ENCODE assay signal across 9 mouse cellular contexts in the genomic region with DNA sequence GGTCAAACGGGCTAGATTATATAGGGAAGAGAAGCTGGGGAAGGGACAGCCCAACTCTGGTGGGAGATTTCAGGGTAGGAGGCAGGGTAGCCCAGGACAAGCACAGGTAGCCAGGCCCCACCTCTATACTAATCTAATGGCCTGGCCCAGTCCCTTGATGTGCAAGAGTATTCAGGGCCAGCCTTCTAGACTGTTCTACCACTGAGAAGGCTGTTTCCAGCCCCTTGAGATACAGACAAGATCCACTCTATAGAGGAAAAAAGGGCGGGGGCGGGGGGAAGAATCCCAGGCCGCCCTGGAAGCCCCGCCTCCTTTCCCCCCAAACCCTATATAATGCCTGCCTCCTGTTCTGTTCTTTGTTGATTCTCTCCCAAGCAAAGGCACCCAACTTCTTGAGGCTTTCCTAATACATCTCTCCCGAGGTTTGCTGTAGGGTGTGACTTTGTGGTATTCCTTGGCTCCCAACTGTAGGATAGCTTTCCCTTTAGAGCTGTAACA. TPM values are rescaled to one million over a fixed set of nuclear protein-coding genes. Genes with fewer than 3 reads are reported as not detected.
DNase-seq lines count a peak whose midpoint lies in the region; ATAC-seq and TF ChIP-seq lines count a peak whose summit lies in the region.
"Had no signal": no experiment of that assay in that cellular context is flagged by ENCODE, and none has a peak within 500 bp of the region (broad histone marks: within the 10 kb centered on the region; RNA-seq: fewer than 3 reads in every experiment).

No protein-coding gene starts in this region.

- TF ChIP-seq POLR2A in ES-Bruce4 (IDR thresholded peaks at IDR 0.05; ENCODE audit: insufficient read depth, low read length) = no peak

- peak; percentile 90 for DNase-seq in heart, adult 11 months
- DNase-seq in heart, postnatal 14 days = no peak
- no peak for DNase-seq in gastrocnemius, postnatal 10 days

- H3K9me3 ChIP-seq in ES-Bruce4 (replicated peaks; ENCODE audit: control insufficient read depth, insufficient read depth, low read length, poor library complexity, severe bottlenecking) = no peaks in the 10 kb centered on the region
- no peaks in the 10 kb centered on the region for H3K9me3 ChIP-seq in forebrain, embryonic 16.5 days (ENCODE audit: control insufficient read depth, low read length)
- H3K9me3 ChIP-seq in liver, embryonic 15.5 days (replicated peaks) = no peaks in the 10 kb centered on the region

- no peaks in the 10 kb centered on the region for H3K4me1 ChIP-seq in ES-Bruce4 (ENCODE audit: control insufficient read depth, insufficient read depth, low read length)
- H3K4me1 ChIP-seq in forebrain, embryonic 16.5 days (replicated peaks; ENCODE audit: control insufficient read depth, insufficient read depth, low read length) = peaks cover 30% of the 10 kb centered on the region
- peaks cover 43% of the 10 kb centered on the region for H3K4me1 ChIP-seq in liver, embryonic 15.5 days (replicated peaks)

- no peak for TF ChIP-seq CTCF in ES-Bruce4 (IDR thresholded peaks at IDR 0.05; ENCODE audit: low read depth, low read length)

- H3K9ac ChIP-seq in ES-Bruce4 (ENCODE audit: low read depth, poor library complexity, severe bottlenecking) = peak overlapping the region; percentile 77
- no peak overlapping the region for H3K9ac ChIP-seq in forebrain, embryonic 16.5 days (replicated peaks; ENCODE audit: low read depth, low read length)
- no peak overlapping the region for H3K9ac ChIP-seq in liver, embryonic 15.5 days

- H3K36me3 ChIP-seq in ES-Bruce4 (ENCODE audit: control insufficient read depth, insufficient read depth, low read length, poor library complexity, severe bottlenecking) = no peaks in the 10 kb centered on the region
- H3K36me3 ChIP-seq in forebrain, embryonic 16.5 days (ENCODE audit: control insufficient read depth, insufficient read depth) = no peaks in the 10 kb centered on the region
- H3K36me3 ChIP-seq in liver, embryonic 15.5 days (replicated peaks) = no peaks in the 10 kb centered on the region

- H3K4me3 ChIP-seq in ES-Bruce4 (ENCODE audit: low read depth, low read length) = peak overlapping the region; percentile 27; the same call in 1 of the 2 replicates
- peak overlapping the region; percentile 66 for H3K4me3 ChIP-seq in forebrain, embryonic 16.5 days (replicated peaks; ENCODE audit: low read length)
- peak overlapping the region; percentile 73 for H3K4me3 ChIP-seq in liver, embryonic 15.5 days (replicated peaks)

- peak overlapping the region; percentile 81 for H3K4me2 ChIP-seq in forebrain, embryonic 16.5 days (ENCODE audit: low read length)
- H3K4me2 ChIP-seq in liver, embryonic 15.5 days = peak overlapping the region; percentile 83

- WGBS in forebrain, embryonic 16.5 days = 68% methylated on average over 6 of the region's 6 CpGs
- 65% methylated on average over 6 of the region's 6 CpGs for WGBS in liver, embryonic 15.5 days (ENCODE audit: insufficient replicate concordance)

- TF ChIP-seq EP300 in ES-Bruce4 (IDR thresholded peaks at IDR 0.05; ENCODE audit: insufficient read depth, low read depth, low read length) = no peak

- H3K27me3 ChIP-seq in ES-Bruce4 (ENCODE audit: control insufficient read depth, insufficient read depth, low read length, poor library complexity, severe bottlenecking) = no peaks in the 10 kb centered on the region
- H3K27me3 ChIP-seq in forebrain, embryonic 16.5 days (replicated peaks; ENCODE audit: control insufficient read depth, insufficient read depth, low read length) = no peaks in the 10 kb centered on the region
- H3K27me3 ChIP-seq in liver, embryonic 15.5 days = no peaks in the 10 kb centered on the region

- intact Hi-C loops in heart, postnatal 14 days (cut with DNase I) = no loop called here

- ATAC-seq in forebrain, embryonic 16.5 days = no peak
- no peak for ATAC-seq in liver, embryonic 15.5 days (ENCODE audit: insufficient read depth)
- no peak for ATAC-seq in frontal cortex, adult (ENCODE audit: low TSS enrichment)
- ATAC-seq in activated CD4-positive, CD25-positive, alpha-beta regulatory T cell, adult 4 months = no peak

- peak overlapping the region; percentile 76 for H3K27ac ChIP-seq in ES-Bruce4 (ENCODE audit: insufficient read depth, low read length)
- H3K27ac ChIP-seq in forebrain, embryonic 16.5 days (ENCODE audit: low read length) = no peak overlapping the region
- 0 out of 2 replicates have a peak overlapping the region, but pooled peaks have one; percentile 82 for H3K27ac ChIP-seq in liver, embryonic 15.5 days (replicated peaks)

RNA-seq across cellular contexts. Expression of a gene that starts 0.6 kb away (rescaled TPM):
- 10 to 100 TPM; 35.9 to 40.9 TPM for total RNA-seq in heart, postnatal 14 days (2021)
- polyA plus RNA-seq in ES-Bruce4 (2011; ENCODE audit: insufficient read depth, insufficient read length, low read depth, missing spikeins) = 60.8 and 63.8 TPM in 2 replicates
- polyA plus RNA-seq in forebrain, embryonic 16.5 days (2015; fragmentation: Nextera tagmentation; extraction: Ambion mirVana) = 112 and 137 TPM in 2 replicates
- 12.2 and 13.4 TPM in 2 replicates for polyA plus RNA-seq in liver, embryonic 15.5 days (2015; fragmentation: Nextera tagmentation; extraction: Ambion mirVana)
- 10 to 100 TPM; 56.6 to 88.9 TPM for polyA plus RNA-seq in activated CD4-positive, CD25-positive, alpha-beta regulatory T cell, adult 4 months (2017; shearing (Covaris generic))
- total RNA-seq in gastrocnemius, postnatal 10 days (2021) = 10 to 100 TPM; 35.2 to 46.9 TPM

RNA-seq across cellular contexts. Expression of a gene that starts 3.6 kb away (rescaled TPM):
- 1 to 10 TPM; 1.5 to 1.8 TPM for total RNA-seq in heart, postnatal 14 days (2021)
- 12.0 and 13.7 TPM in 2 replicates for polyA plus RNA-seq in ES-Bruce4 (2011; ENCODE audit: insufficient read depth, insufficient read length, low read depth, missing spikeins)
- polyA plus RNA-seq in forebrain, embryonic 16.5 days (2015; fragmentation: Nextera tagmentation; extraction: Ambion mirVana) = 20.6 and 22.1 TPM in 2 replicates
- 1.4 and 1.9 TPM in 2 replicates for polyA plus RNA-seq in liver, embryonic 15.5 days (2015; fragmentation: Nextera tagmentation; extraction: Ambion mirVana)
- polyA plus RNA-seq in activated CD4-positive, CD25-positive, alpha-beta regulatory T cell, adult 4 months (2017; shearing (Covaris generic)) = 1 to 10 TPM; 8.4 to 9.9 TPM
- total RNA-seq in gastrocnemius, postnatal 10 days (2021) = 1 to 10 TPM; 2.0 to 3.2 TPM

RNA-seq across cellular contexts. Expression of a gene that starts 3.8 kb away (rescaled TPM):
- total RNA-seq in heart, postnatal 14 days (2021) = not detected
- polyA plus RNA-seq in ES-Bruce4 (2011; ENCODE audit: insufficient read depth, insufficient read length, low read depth, missing spikeins) = not detected in 2 replicates
- 2.5 and 3.3 TPM in 2 replicates for polyA plus RNA-seq in forebrain, embryonic 16.5 days (2015; fragmentation: Nextera tagmentation; extraction: Ambion mirVana)
- not detected in 2 replicates for polyA plus RNA-seq in liver, embryonic 15.5 days (2015; fragmentation: Nextera tagmentation; extraction: Ambion mirVana)
- polyA plus RNA-seq in activated CD4-positive, CD25-positive, alpha-beta regulatory T cell, adult 4 months (2017; shearing (Covaris generic)) = 1 to 10 TPM; 1.9 to 3.2 TPM
- total RNA-seq in gastrocnemius, postnatal 10 days (2021) = 1 to 10 TPM in 1 of 2 experiments, under 1 TPM in 1; 0.33 to 1.8 TPM
- total RNA-seq: common myeloid progenitor, adult 5-6 weeks had no signal

RNA-seq across cellular contexts. Expression of a gene that starts 21.3 kb away (rescaled TPM):
- 1 to 10 TPM; 2.0 to 2.1 TPM for total RNA-seq in heart, postnatal 14 days (2021)
- 13.4 and 15.4 TPM in 2 replicates for polyA plus RNA-seq in ES-Bruce4 (2011; ENCODE audit: insufficient read depth, insufficient read length, low read depth, missing spikeins)
- 16.4 and 17.5 TPM in 2 replicates for polyA plus RNA-seq in forebrain, embryonic 16.5 days (2015; fragmentation: Nextera tagmentation; extraction: Ambion mirVana)
- 1.3 and 1.6 TPM in 2 replicates for polyA plus RNA-seq in liver, embryonic 15.5 days (2015; fragmentation: Nextera tagmentation; extraction: Ambion mirVana)
- 1 to 10 TPM; 4.9 to 5.5 TPM for polyA plus RNA-seq in activated CD4-positive, CD25-positive, alpha-beta regulatory T cell, adult 4 months (2017; shearing (Covaris generic))
- total RNA-seq in gastrocnemius, postnatal 10 days (2021) = 1 to 10 TPM in 1 of 2 experiments, under 1 TPM in 1; 0.52 to 1.2 TPM

RNA-seq across cellular contexts. Expression of a gene that starts 27.8 kb away (rescaled TPM):
- 1 to 10 TPM; 4.2 to 4.4 TPM for total RNA-seq in heart, postnatal 14 days (2021)
- 6.1 and 9.0 TPM in 2 replicates for polyA plus RNA-seq in ES-Bruce4 (2011; ENCODE audit: insufficient read depth, insufficient read length, low read depth, missing spikeins)
- polyA plus RNA-seq in forebrain, embryonic 16.5 days (2015; fragmentation: Nextera tagmentation; extraction: Ambion mirVana) = 30.6 and 32.5 TPM in 2 replicates
- polyA plus RNA-seq in liver, embryonic 15.5 days (2015; fragmentation: Nextera tagmentation; extraction: Ambion mirVana) = 1.4 and 1.6 TPM in 2 replicates
- 10 to 100 TPM; 11.8 to 13.4 TPM for polyA plus RNA-seq in activated CD4-positive, CD25-positive, alpha-beta regulatory T cell, adult 4 months (2017; shearing (Covaris generic))
- 1 to 10 TPM; 2.6 to 4.8 TPM for total RNA-seq in gastrocnemius, postnatal 10 days (2021)
